Mouse (Mus musculus): ENCODE results near the gene Apc2. TPM values are rescaled to one million over a fixed set of nuclear protein-coding genes. Genes with fewer than 3 reads are reported as not detected.
A peak's percentile ranks its signal among the peaks of the same experiment; 100 is the strongest.
"Not testable (repeated sequence)": the region's sequence is repeated elsewhere in the genome, so short reads cannot be mapped to it uniquely, and the experiment has no call there.

Gene Apc2
- 54.9 and 55.2 TPM in 2 replicates for polyA plus RNA-seq (2012; rRNA removed)

DNA sequence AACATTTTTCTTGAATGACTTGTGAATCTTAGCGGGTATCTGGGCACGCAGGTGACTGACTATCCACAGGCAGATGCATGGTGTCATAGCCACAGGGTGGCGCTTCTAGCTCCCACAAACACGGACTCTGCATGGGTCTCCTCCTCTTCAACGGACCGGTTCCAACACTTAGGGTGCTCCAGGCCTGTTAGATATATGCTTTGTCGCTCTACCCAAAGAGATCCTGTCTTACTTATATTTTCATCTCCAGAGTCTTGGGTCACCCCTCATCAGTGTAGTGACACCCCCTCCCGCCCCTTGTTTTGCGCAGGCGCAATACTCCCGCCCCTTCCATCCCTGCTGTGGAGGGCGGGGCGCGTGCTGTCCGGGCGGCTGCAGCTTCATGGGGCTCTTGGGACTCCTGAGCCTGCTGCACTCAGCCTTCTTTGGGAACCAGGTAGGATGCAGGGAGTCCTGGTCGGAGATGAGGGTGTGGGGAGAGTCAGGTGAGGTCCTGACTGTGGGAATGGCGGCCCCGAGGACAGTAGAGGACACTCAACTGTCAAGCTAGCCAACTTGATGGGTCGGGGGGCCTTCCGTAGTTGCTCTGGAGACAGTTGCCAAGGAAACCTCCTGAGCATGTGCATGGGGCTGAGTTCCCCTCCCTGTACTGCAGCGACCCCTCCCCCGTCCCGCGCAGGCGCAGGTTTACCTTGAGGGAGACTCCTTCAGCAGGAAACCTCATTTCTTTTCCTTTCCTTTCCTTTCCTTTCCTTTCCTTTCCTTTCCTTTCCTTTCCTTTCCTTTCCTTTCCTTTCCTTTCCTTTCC, at the start of gene Apc2:
TSS of gene Apc2 (plus strand) at position 360 of the 808 bp plus-strand sequence.
- peak; percentile 67 for TF ChIP-seq CTCF (IDR thresholded peaks at IDR 0.05; ENCODE audit: extremely low read depth, insufficient read depth, low read length)
- peak; percentile 49; the same call in 1 of the 2 replicates for TF ChIP-seq POLR2A (IDR thresholded peaks at IDR 0.05; ENCODE audit: extremely low read depth, insufficient read depth, low read length)
- H3K4me1 ChIP-seq (ENCODE audit: control insufficient read depth, insufficient read depth, low read length) = peaks cover 7% of the 10 kb centered on the region

DNA sequence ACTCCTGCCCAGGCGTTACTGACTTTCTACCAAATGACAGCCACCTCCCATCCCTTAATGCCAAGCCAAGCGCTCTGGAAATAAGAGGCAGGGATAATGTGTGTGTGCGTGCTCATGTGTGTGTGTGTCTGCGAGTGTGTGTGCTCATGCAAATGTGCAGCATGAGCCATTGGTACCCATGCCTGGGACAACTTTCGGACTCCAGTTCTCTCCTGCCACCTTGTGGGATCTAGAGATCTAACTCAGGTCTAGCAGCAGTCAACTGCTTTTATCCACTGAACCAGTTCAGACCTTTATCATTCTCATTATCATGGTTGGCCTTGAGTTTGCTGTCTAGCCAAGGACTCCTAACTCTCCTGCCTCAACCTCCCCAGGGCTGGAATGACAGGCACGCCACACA, 47.9 kb upstream of the Apc2 start:
- TF ChIP-seq POLR2A (IDR thresholded peaks at IDR 0.05; ENCODE audit: extremely low read depth, insufficient read depth, low read length) = no peak
- peak; percentile 44 for TF ChIP-seq CTCF (IDR thresholded peaks at IDR 0.05; ENCODE audit: extremely low read depth, insufficient read depth, low read length)
- Histone ChIP-seq H3K4me3 (ENCODE audit: insufficient read depth, low read length) (no peak overlapping the region), H3K4me1 (ENCODE audit: control insufficient read depth, insufficient read depth, low read length) (peaks cover 5% of the 10 kb centered on the region), H3K27ac (ENCODE audit: insufficient read depth, low read length) (no peak overlapping the region)

More for the DNA sequence above, at the start of gene Apc2:
- H3K27ac ChIP-seq (ENCODE audit: insufficient read depth, low read length) = peak within 1 kb of the TSS; percentile 86
- H3K4me3 ChIP-seq (ENCODE audit: insufficient read depth, low read length) = peak within 1 kb of the TSS; percentile 79

- H3K4me1 ChIP-seq (ENCODE audit: control insufficient read depth, insufficient read depth, low read length); H3K4me3 ChIP-seq (ENCODE audit: insufficient read depth, low read length); H3K27ac ChIP-seq (ENCODE audit: insufficient read depth, low read length): not testable (repeated sequence)
Observed at GRCm38 (mm10) chr10:80248437-80248836, 47.3 kb upstream of the Apc2 start.

- Histone ChIP-seq H3K27ac (ENCODE audit: insufficient read depth, low read length) (peak within 1 kb of the TSS; percentile 29; the same call in 1 of the 2 replicates), H3K4me1 (ENCODE audit: control insufficient read depth, insufficient read depth, low read length) (peaks cover 5% of the 10 kb centered on the region), H3K4me3 (ENCODE audit: insufficient read depth, low read length) (peak within 1 kb of the TSS; percentile 66)
- TF ChIP-seq POLR2A (IDR thresholded peaks at IDR 0.05; ENCODE audit: extremely low read depth, insufficient read depth, low read length) = peak; percentile 90
- TF ChIP-seq CTCF (IDR thresholded peaks at IDR 0.05; ENCODE audit: extremely low read depth, insufficient read depth, low read length) = no peak
Observed at GRCm38 (mm10) chr10:80248971-80249640, 46.7 kb upstream of the Apc2 start, which contains the start of gene Ndufs7. Ndufs7 (plus strand) TSS chr10:80249121.

DNA sequence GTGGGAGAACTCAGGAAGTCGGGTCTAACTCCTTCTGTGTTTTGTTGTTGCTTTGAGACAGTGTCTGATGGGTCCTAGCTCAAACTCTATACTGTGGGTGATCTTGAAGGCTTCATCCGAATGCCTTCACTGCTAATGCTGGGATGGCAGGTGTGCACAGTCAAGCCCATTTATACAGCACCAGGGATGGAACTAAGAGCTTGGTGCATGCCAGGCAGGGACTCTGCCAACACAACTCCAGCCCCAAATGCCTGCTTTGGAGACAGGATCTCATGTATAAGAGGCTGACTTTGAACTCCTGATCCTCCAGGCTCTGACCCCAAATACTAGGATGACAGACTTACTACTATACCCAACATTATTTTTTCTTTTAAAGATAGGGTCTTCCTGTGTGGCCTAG, 45.7 kb upstream of the Apc2 start:
- H3K4me1 ChIP-seq (ENCODE audit: control insufficient read depth, insufficient read depth, low read length) = peaks cover 5% of the 10 kb centered on the region
- TF ChIP-seq CTCF (IDR thresholded peaks at IDR 0.05; ENCODE audit: extremely low read depth, insufficient read depth, low read length) (no peak), POLR2A (IDR thresholded peaks at IDR 0.05; ENCODE audit: extremely low read depth, insufficient read depth, low read length) (no peak)
- H3K27ac ChIP-seq (ENCODE audit: insufficient read depth, low read length) = no peak overlapping the region
- H3K4me3 ChIP-seq (ENCODE audit: insufficient read depth, low read length) = peak overlapping the region; percentile 66

- Histone ChIP-seq H3K4me3 (ENCODE audit: insufficient read depth, low read length) (peak overlapping the region; percentile 66; the same call in 1 of the 2 replicates), H3K27ac (ENCODE audit: insufficient read depth, low read length) (no peak overlapping the region), H3K4me1 (ENCODE audit: control insufficient read depth, insufficient read depth, low read length) (peaks cover 5% of the 10 kb centered on the region)
- TF ChIP-seq CTCF (IDR thresholded peaks at IDR 0.05; ENCODE audit: extremely low read depth, insufficient read depth, low read length) (no peak), POLR2A (IDR thresholded peaks at IDR 0.05; ENCODE audit: extremely low read depth, insufficient read depth, low read length) (no peak)
Observed at GRCm38 (mm10) chr10:80250573-80250972, 45.2 kb upstream of the Apc2 start.

- no peak overlapping the region for H3K4me3 ChIP-seq (ENCODE audit: insufficient read depth, low read length)
- H3K27ac ChIP-seq (ENCODE audit: insufficient read depth, low read length) = no peak overlapping the region
- TF ChIP-seq POLR2A (IDR thresholded peaks at IDR 0.05; ENCODE audit: extremely low read depth, insufficient read depth, low read length) = no peak
- peaks cover 5% of the 10 kb centered on the region for H3K4me1 ChIP-seq (ENCODE audit: control insufficient read depth, insufficient read depth, low read length)
Observed at GRCm38 (mm10) chr10:80252011-80252410, 43.8 kb upstream of the Apc2 start.

GRCm38 (mm10) chr10:80252493-80253274, 43.1 kb upstream of the Apc2 start:
- Histone ChIP-seq H3K4me3 (ENCODE audit: insufficient read depth, low read length) (no peak overlapping the region), H3K4me1 (ENCODE audit: control insufficient read depth, insufficient read depth, low read length) (peaks cover 5% of the 10 kb centered on the region), H3K27ac (ENCODE audit: insufficient read depth, low read length) (no peak overlapping the region)
- no peak for TF ChIP-seq POLR2A (IDR thresholded peaks at IDR 0.05; ENCODE audit: extremely low read depth, insufficient read depth, low read length)
- TF ChIP-seq CTCF (IDR thresholded peaks at IDR 0.05; ENCODE audit: extremely low read depth, insufficient read depth, low read length) = no peak

GRCm38 (mm10) chr10:80253551-80253950, 42.2 kb upstream of the Apc2 start:
- H3K4me1 ChIP-seq (ENCODE audit: control insufficient read depth, insufficient read depth, low read length) = peaks cover 5% of the 10 kb centered on the region
- no peak for TF ChIP-seq POLR2A (IDR thresholded peaks at IDR 0.05; ENCODE audit: extremely low read depth, insufficient read depth, low read length)
- TF ChIP-seq CTCF (IDR thresholded peaks at IDR 0.05; ENCODE audit: extremely low read depth, insufficient read depth, low read length) = no peak
- no peak overlapping the region for H3K4me3 ChIP-seq (ENCODE audit: insufficient read depth, low read length)
- no peak overlapping the region for H3K27ac ChIP-seq (ENCODE audit: insufficient read depth, low read length)

All from cortical plate, adult 2 months (tissue).